Mouse (Mus musculus) hematopoietic multipotent progenitor cell, adult 10-12 weeks (in vitro differentiated cells): Measurements from ENCODE around the gene Blmh. TPM values are rescaled to one million over a fixed set of nuclear protein-coding genes. Genes with fewer than 3 reads are reported as not detected.

Source experiments
- polyA plus RNA-seq: library from polyadenylated mRNA; stranded (reverse); fragments of >175 nt; gene quantifications from 2 replicates; pipeline ENCODE4 v1.2.3, GENCODE M21; 2012; ENCODE audit warnings: low replicate concordance

Gene Blmh
- polyA plus RNA-seq, result 3.1 and 7.8 TPM in 2 replicates

GRCm38 (mm10) chr11:76924759-76925236 is at the start of gene Blmh:
Gene Blmh, plus strand, starts transcription at chr11:76924809.

GRCm38 (mm10) chr11:76901579-76902361 is 22.8 kb upstream of the Blmh start, which contains the start of gene Tmigd1:
Gene Tmigd1, plus strand, starts transcription at chr11:76902159.

GRCm38 (mm10) chr11:76997916-76998704 is 73.5 kb downstream of the Blmh start, which contains the start of gene Slc6a4:
Gene Slc6a4, plus strand, starts transcription at chr11:76998603.

Other genes starting within 250 kb of the Blmh start
- not detected in 2 replicates for gene Trarg1, start 245.0 kb upstream of the Blmh start, polyA plus RNA-seq
- gene Gosr1, start 161.2 kb upstream of the Blmh start, polyA plus RNA-seq, result 1.3 and 5.3 TPM in 2 replicates
- gene Cpd, start 77.8 kb upstream of the Blmh start, polyA plus RNA-seq, result 2.5 and 8.0 TPM in 2 replicates
- gene Tmigd1, start 22.6 kb upstream of the Blmh start, polyA plus RNA-seq, result not detected in 2 replicates
- 0.18 and 1.1 TPM in 2 replicates for gene Slc6a4, start 73.8 kb downstream of the Blmh start, polyA plus RNA-seq
- 1.4 and 6.7 TPM in 2 replicates for gene Nsrp1, start 153.6 kb downstream of the Blmh start, polyA plus RNA-seq